Comparison of ENCODE assay signal across 9 mouse cellular contexts in genomic region chr4:24574276-24574675, GRCm38 (mm10).
DNase-seq lines count a peak whose midpoint lies in the region; ATAC-seq lines count a peak whose summit lies in the region.
"Had no signal": no experiment of that assay in that cellular context is flagged by ENCODE, and none has a peak within 500 bp of the region (broad histone marks: within the 10 kb centered on the region; RNA-seq: fewer than 3 reads in every experiment).

No protein-coding gene starts in this region.

- no peak overlapping the region for H3K9ac ChIP-seq in forebrain, embryonic 15.5 days (replicated peaks)
- no peak overlapping the region for H3K9ac ChIP-seq in hindbrain, embryonic 13.5 days
- H3K9ac ChIP-seq: liver, embryonic 15.5 days had no signal

- no peaks in the 10 kb centered on the region for H3K27me3 ChIP-seq in forebrain, embryonic 15.5 days
- H3K27me3 ChIP-seq in hindbrain, embryonic 13.5 days, result no peaks in the 10 kb centered on the region
- H3K27me3 ChIP-seq: liver, embryonic 15.5 days had no signal

- peak; percentile 43 for DNase-seq in MEL-GATA-1-ER (ENCODE audit: extremely low read depth, low read depth)
- peak; percentile 83 for DNase-seq in layer of hippocampus, postnatal 14 days (ENCODE audit: low spot score in 2 of 2)
- DNase-seq in lung, postnatal 14 days, result peak; percentile 82
- peak; percentile 22 for DNase-seq in retina, adult 2 months (ENCODE audit: low read depth, low spot score)
- DNase-seq in thymus, postnatal 14 days, result peak; percentile 78

- 14% methylated on average over 6 of the region's 6 CpGs for WGBS in forebrain, embryonic 15.5 days
- WGBS in hindbrain, embryonic 13.5 days, result 17% methylated on average over 6 of the region's 6 CpGs

- H3K27ac ChIP-seq in forebrain, embryonic 15.5 days (replicated peaks), result no peak overlapping the region
- no peak overlapping the region for H3K27ac ChIP-seq in hindbrain, embryonic 13.5 days
- H3K27ac ChIP-seq: liver, embryonic 15.5 days had no signal

- H3K4me2 ChIP-seq in forebrain, embryonic 15.5 days (replicated peaks), result no peak overlapping the region
- no peak overlapping the region for H3K4me2 ChIP-seq in hindbrain, embryonic 13.5 days
- H3K4me2 ChIP-seq: liver, embryonic 15.5 days had no signal

- H3K4me1 ChIP-seq in forebrain, embryonic 15.5 days, result no peaks in the 10 kb centered on the region
- no peaks in the 10 kb centered on the region for H3K4me1 ChIP-seq in hindbrain, embryonic 13.5 days (replicated peaks)

- H3K4me3 ChIP-seq in forebrain, embryonic 15.5 days, result no peak overlapping the region
- no peak overlapping the region for H3K4me3 ChIP-seq in hindbrain, embryonic 13.5 days
- H3K4me3 ChIP-seq: liver, embryonic 15.5 days had no signal

- no peaks in the 10 kb centered on the region for H3K36me3 ChIP-seq in forebrain, embryonic 15.5 days
- no peaks in the 10 kb centered on the region for H3K36me3 ChIP-seq in hindbrain, embryonic 13.5 days

- ATAC-seq in cerebellum, adult (ENCODE audit: insufficient number of reproducible peaks, low FRiP score, low TSS enrichment), result peak; percentile 88
- peak; percentile 86 for ATAC-seq in forebrain, embryonic 15.5 days (replicated peaks)
- peak; percentile 79 for ATAC-seq in hindbrain, embryonic 13.5 days (ENCODE audit: low FRiP score)

- no peaks in the 10 kb centered on the region for H3K9me3 ChIP-seq in forebrain, embryonic 15.5 days
- no peaks in the 10 kb centered on the region for H3K9me3 ChIP-seq in hindbrain, embryonic 13.5 days
- H3K9me3 ChIP-seq: liver, embryonic 15.5 days had no signal

Comparison
In these comparisons a context has a peak if more than half of its experiments do, and no peak if none do; other contexts are left out.
1. DNase-seq: peak in every context shown above with its lines; median percentile 83 in layer of hippocampus, postnatal 14 days; 82 in lung, postnatal 14 days; 78 in thymus, postnatal 14 days; 43 in MEL-GATA-1-ER; 22 in retina, adult 2 months.